Mouse (Mus musculus) intestine, postnatal 0 days (tissue): ENCODE data around the gene Slc17a1. TPM values are rescaled to one million over a fixed set of nuclear protein-coding genes. Genes with fewer than 3 reads are reported as not detected.

Source experiments
- ATAC-seq: fragments of 200-750 bp; cut with Nextera tagmentation; 2 replicates; pipeline ENCODE4 v1.8.0; 2017; ENCODE audit warnings: mild to moderate bottlenecking, moderate TSS enrichment, moderate library complexity
- H3K27ac ChIP-seq: fragments of 300-500 bp; sonication (generic); 2 replicates; pipeline ENCODE4 v1.5.1; 2014; ENCODE audit warnings: mild to moderate bottlenecking, low read depth, low read length, moderate library complexity
- H3K27me3 ChIP-seq: fragments of 300-500 bp; sonication (generic); replicated peaks from 2 replicates; pipeline ENCODE4 v1.6.1; 2014; ENCODE audit warnings: low read length, mixed read lengths; ENCODE audit not compliant: control insufficient read depth, insufficient read depth
- H3K36me3 ChIP-seq: fragments of 300-500 bp; sonication (generic); 2 replicates; pipeline ENCODE4 v1.6.1; 2014; ENCODE audit warnings: mild to moderate bottlenecking, moderate library complexity; ENCODE audit not compliant: control insufficient read depth, insufficient read depth
- H3K4me1 ChIP-seq: fragments of 300-500 bp; sonication (generic); replicated peaks from 2 replicates; pipeline ENCODE4 v1.6.1; 2014; ENCODE audit warnings: antibody characterized with exemption, low read length, mixed read lengths; ENCODE audit not compliant: control insufficient read depth, insufficient read depth
- H3K4me2 ChIP-seq: fragments of 300-500 bp; sonication (generic); replicated peaks from 2 replicates; pipeline ENCODE4 v1.6.1; 2014; ENCODE audit warnings: low read depth, mild to moderate bottlenecking, moderate library complexity
- H3K4me3 ChIP-seq: fragments of 300-500 bp; sonication (generic); 2 replicates; pipeline ENCODE4 v1.5.1; 2014; ENCODE audit warnings: low read depth, low read length
- H3K9ac ChIP-seq: fragments of 300-500 bp; sonication (generic); 2 replicates; pipeline ENCODE4 v1.6.1; 2014; ENCODE audit warnings: mild to moderate bottlenecking, low read depth, low read length
- H3K9me3 ChIP-seq: fragments of 300-500 bp; sonication (generic); 2 replicates; pipeline ENCODE4 v1.6.1; 2016; ENCODE audit warnings: mixed run types; ENCODE audit not compliant: control insufficient read depth
- CTCF ChIP-seq: sonication (generic); IDR thresholded peaks from 2 replicates; pipeline ENCODE4 v1.5.1; 2016; ENCODE audit warnings: low read depth, mild to moderate bottlenecking, control low read depth, antibody characterized with exemption, moderate library complexity
- WGBS: fragments of 180-500 bp; shearing (Covaris S2); extraction: QIAGEN DNeasy Blood & Tissue Kit; methylation state at CpG from one replicate; pipeline ENCODE4 v1.1.7; 2014; 5-methylcytosine and 5-hydroxymethylcytosine counted together
- polyA plus RNA-seq: library from polyadenylated mRNA; unstranded; fragments of >200 nt; fragmentation: Nextera tagmentation; extraction: Ambion mirVana; gene quantifications from 2 replicates; pipeline ENCODE4 v1.2.1, GENCODE M21; 2015

Slc17a1 gene
- polyA plus RNA-seq, 1 experiment from 2014 or later: 0.98 TPM

- Histone ChIP-seq H3K27ac (no peak overlapping the region), H3K27me3 (no peaks in the 10 kb centered on the region), H3K4me1 (no peaks in the 10 kb centered on the region), H3K9me3 (no peaks in the 10 kb centered on the region), H3K36me3 (no peaks in the 10 kb centered on the region), H3K9ac (no peak overlapping the region), H3K4me2 (no peak overlapping the region), H3K4me3 (no peak overlapping the region)
- ATAC-seq: no peak
- 83% methylated on average over 5 of the region's 5 CpGs for WGBS
- TF ChIP-seq CTCF: no peak
Observed at GRCm38 (mm10) chr13:23879636-23880035, 12.1 kb downstream of the Slc17a1 start.

- peak; percentile 73 for TF ChIP-seq CTCF
- Histone ChIP-seq H3K36me3 (no peaks in the 10 kb centered on the region), H3K27me3 (no peaks in the 10 kb centered on the region), H3K4me2 (no peak overlapping the region), H3K4me3 (no peak overlapping the region), H3K9ac (no peak overlapping the region), H3K4me1 (no peaks in the 10 kb centered on the region), H3K27ac (no peak overlapping the region), H3K9me3 (no peaks in the 10 kb centered on the region)
- WGBS: 38% methylated on average over 2 of the region's 2 CpGs
- ATAC-seq: no peak
Observed at GRCm38 (mm10) chr13:23885540-23885939, 18.0 kb downstream of the Slc17a1 start.

GRCm38 (mm10) chr13:23887026-23887725 lies 19.6 kb downstream of the Slc17a1 start:
- no peaks in the 10 kb centered on the region for H3K36me3 ChIP-seq
- H3K9me3 ChIP-seq: no peaks in the 10 kb centered on the region
- H3K27ac ChIP-seq: no peak overlapping the region
- H3K4me1 ChIP-seq: no peaks in the 10 kb centered on the region
- ATAC-seq: no peak
- WGBS: 63% methylated on average over 3 of the region's 3 CpGs
- no peak overlapping the region for H3K4me2 ChIP-seq
- TF ChIP-seq CTCF: no peak
- no peak overlapping the region for H3K9ac ChIP-seq
- H3K27me3 ChIP-seq: no peaks in the 10 kb centered on the region
- no peak overlapping the region for H3K4me3 ChIP-seq

GRCm38 (mm10) chr13:23889011-23889605 lies 21.6 kb downstream of the Slc17a1 start:
- H3K27ac ChIP-seq: no peak overlapping the region
- TF ChIP-seq CTCF: no peak
- no peaks in the 10 kb centered on the region for H3K9me3 ChIP-seq
- H3K9ac ChIP-seq: no peak overlapping the region
- no peaks in the 10 kb centered on the region for H3K27me3 ChIP-seq
- no peak for ATAC-seq
- H3K4me3 ChIP-seq: no peak overlapping the region
- no peak overlapping the region for H3K4me2 ChIP-seq
- no peaks in the 10 kb centered on the region for H3K36me3 ChIP-seq
- no peaks in the 10 kb centered on the region for H3K4me1 ChIP-seq
- WGBS: 58% methylated on average over 6 of the region's 6 CpGs

GRCm38 (mm10) chr13:23892592-23893268 lies 25.2 kb downstream of the Slc17a1 start:
- Histone ChIP-seq H3K4me1 (no peaks in the 10 kb centered on the region), H3K27ac (no peak overlapping the region), H3K9me3 (no peaks in the 10 kb centered on the region), H3K36me3 (0 out of 2 replicates have a peak, but pooled peaks cover 2% of the 10 kb centered on the region), H3K27me3 (no peaks in the 10 kb centered on the region), H3K4me2 (no peak overlapping the region), H3K9ac (no peak overlapping the region), H3K4me3 (no peak overlapping the region)
- TF ChIP-seq CTCF: no peak
- no peak for ATAC-seq
- WGBS: 51% methylated on average over 9 of the region's 9 CpGs

GRCm38 (mm10) chr13:23893269-23893593 lies 25.7 kb downstream of the Slc17a1 start:
- WGBS: 63% methylated on average over 4 of the region's 4 CpGs

More at GRCm38 (mm10) chr13:23893269-23893593, 25.7 kb downstream of the Slc17a1 start:
- Histone ChIP-seq H3K36me3 (0 out of 2 replicates have a peak, but pooled peaks cover 5% of the 10 kb centered on the region), H3K27ac (no peak overlapping the region), H3K9ac (no peak overlapping the region), H3K27me3 (no peaks in the 10 kb centered on the region), H3K4me2 (no peak overlapping the region), H3K4me3 (no peak overlapping the region), H3K9me3 (no peaks in the 10 kb centered on the region), H3K4me1 (no peaks in the 10 kb centered on the region)
- ATAC-seq: no peak
- TF ChIP-seq CTCF: no peak
